Mouse (Mus musculus): ENCODE measurements around the gene Fads1. TPM values are rescaled to one million over a fixed set of nuclear protein-coding genes. Genes with fewer than 3 reads are reported as not detected.
A peak's percentile ranks its signal among the peaks of the same experiment; 100 is the strongest.

The Fads1 gene
- polyA plus RNA-seq, 1 experiment from 2014 or later, result 148 TPM

GRCm38 (mm10) chr19:10173844-10174539 lies 8.7 kb upstream of the Fads1 start:
- no peaks in the 10 kb centered on the region for H3K9me3 ChIP-seq (ENCODE audit: control insufficient read depth, low read length)
- no peaks in the 10 kb centered on the region for H3K27me3 ChIP-seq (ENCODE audit: control insufficient read depth, insufficient read depth, low read length)
- no peak overlapping the region for H3K4me3 ChIP-seq (replicated peaks; ENCODE audit: low read length)
- no peak overlapping the region for H3K27ac ChIP-seq
- H3K9ac ChIP-seq, result no peak overlapping the region
- H3K4me2 ChIP-seq (replicated peaks), result no peak overlapping the region
- 95% methylated on average over 7 of the region's 7 CpGs for WGBS
- no peaks in the 10 kb centered on the region for H3K36me3 ChIP-seq (replicated peaks; ENCODE audit: control insufficient read depth, insufficient read depth)
- H3K4me1 ChIP-seq (replicated peaks; ENCODE audit: control insufficient read depth, insufficient read depth, low read length), result no peaks in the 10 kb centered on the region
- ATAC-seq (ENCODE audit: low FRiP score) (no peak), DNase-seq (ENCODE audit: low spot score) (no peak)

GRCm38 (mm10) chr19:10174956-10175355 lies 7.7 kb upstream of the Fads1 start:
- no peak overlapping the region for H3K27ac ChIP-seq
- H3K9me3 ChIP-seq (ENCODE audit: control insufficient read depth, low read length), result no peaks in the 10 kb centered on the region
- H3K27me3 ChIP-seq (ENCODE audit: control insufficient read depth, insufficient read depth, low read length), result no peaks in the 10 kb centered on the region
- no peaks in the 10 kb centered on the region for H3K4me1 ChIP-seq (replicated peaks; ENCODE audit: control insufficient read depth, insufficient read depth, low read length)
- WGBS, result 86% methylated on average over 4 of the region's 4 CpGs
- H3K4me2 ChIP-seq (replicated peaks), result no peak overlapping the region
- DNase-seq (ENCODE audit: low spot score) (no peak), ATAC-seq (ENCODE audit: low FRiP score) (no peak)
- H3K4me3 ChIP-seq (replicated peaks; ENCODE audit: low read length), result no peak overlapping the region
- no peaks in the 10 kb centered on the region for H3K36me3 ChIP-seq (replicated peaks; ENCODE audit: control insufficient read depth, insufficient read depth)
- H3K9ac ChIP-seq, result no peak overlapping the region

GRCm38 (mm10) chr19:10176477-10176876 lies 6.2 kb upstream of the Fads1 start:
- Histone ChIP-seq H3K4me2 (replicated peaks) (no peak overlapping the region), H3K36me3 (replicated peaks; ENCODE audit: control insufficient read depth, insufficient read depth) (no peaks in the 10 kb centered on the region), H3K27ac (no peak overlapping the region), H3K9ac (no peak overlapping the region), H3K4me3 (replicated peaks; ENCODE audit: low read length) (no peak overlapping the region), H3K9me3 (ENCODE audit: control insufficient read depth, low read length) (no peaks in the 10 kb centered on the region), H3K4me1 (replicated peaks; ENCODE audit: control insufficient read depth, insufficient read depth, low read length) (no peaks in the 10 kb centered on the region), H3K27me3 (ENCODE audit: control insufficient read depth, insufficient read depth, low read length) (no peaks in the 10 kb centered on the region)
- ATAC-seq (ENCODE audit: low FRiP score) (no peak), DNase-seq (ENCODE audit: low spot score) (no peak)
- WGBS, result 52% methylated on average over 1 of the region's 1 CpGs

- Histone ChIP-seq H3K4me3 (replicated peaks; ENCODE audit: low read length) (no peak overlapping the region), H3K9me3 (ENCODE audit: control insufficient read depth, low read length) (no peaks in the 10 kb centered on the region), H3K27me3 (ENCODE audit: control insufficient read depth, insufficient read depth, low read length) (no peaks in the 10 kb centered on the region), H3K4me1 (replicated peaks; ENCODE audit: control insufficient read depth, insufficient read depth, low read length) (0 out of 2 replicates have a peak, but pooled peaks cover under 1% of the 10 kb centered on the region), H3K4me2 (replicated peaks) (no peak overlapping the region), H3K9ac (no peak overlapping the region), H3K36me3 (replicated peaks; ENCODE audit: control insufficient read depth, insufficient read depth) (no peaks in the 10 kb centered on the region), H3K27ac (no peak overlapping the region)
- ATAC-seq (ENCODE audit: low FRiP score) (no peak), DNase-seq (ENCODE audit: low spot score) (no peak)
- WGBS, result 58% methylated on average over 7 of the region's 7 CpGs
These were observed 5.7 kb upstream of the Fads1 start for GRCm38 (mm10) chr19:10176941-10177372.

- ATAC-seq (ENCODE audit: low FRiP score), result no peak
- H3K4me2 ChIP-seq (replicated peaks), result no peak overlapping the region
- no peak overlapping the region for H3K4me3 ChIP-seq (replicated peaks; ENCODE audit: low read length)
- peaks cover 26% of the 10 kb centered on the region for H3K4me1 ChIP-seq (replicated peaks; ENCODE audit: control insufficient read depth, insufficient read depth, low read length)
- peaks cover 13% of the 10 kb centered on the region for H3K36me3 ChIP-seq (replicated peaks; ENCODE audit: control insufficient read depth, insufficient read depth)
- H3K27me3 ChIP-seq (ENCODE audit: control insufficient read depth, insufficient read depth, low read length), result no peaks in the 10 kb centered on the region
- H3K9me3 ChIP-seq (ENCODE audit: control insufficient read depth, low read length), result no peaks in the 10 kb centered on the region
- DNase-seq (ENCODE audit: low spot score), result no peak
- no peak overlapping the region for H3K27ac ChIP-seq
- no peak overlapping the region for H3K9ac ChIP-seq
- WGBS, result 90% methylated on average over 7 of the region's 7 CpGs
These were observed 1.5 kb upstream of the Fads1 start for GRCm38 (mm10) chr19:10181225-10181624.

- H3K4me1 ChIP-seq (replicated peaks; ENCODE audit: control insufficient read depth, insufficient read depth, low read length), result peaks cover 30% of the 10 kb centered on the region
- H3K9ac ChIP-seq, result peak overlapping the region; percentile 96
- no peak for DNase-seq (ENCODE audit: low spot score)
- peak overlapping the region; percentile 97 for H3K27ac ChIP-seq
- no peaks in the 10 kb centered on the region for H3K9me3 ChIP-seq (ENCODE audit: control insufficient read depth, low read length)
- 34% methylated on average over 7 of the region's 7 CpGs for WGBS
- no peak for ATAC-seq (ENCODE audit: low FRiP score)
- H3K27me3 ChIP-seq (ENCODE audit: control insufficient read depth, insufficient read depth, low read length), result no peaks in the 10 kb centered on the region
- peaks cover 22% of the 10 kb centered on the region for H3K36me3 ChIP-seq (replicated peaks; ENCODE audit: control insufficient read depth, insufficient read depth)
- peak overlapping the region; percentile 83 for H3K4me2 ChIP-seq (replicated peaks)
- peak overlapping the region; percentile 80 for H3K4me3 ChIP-seq (replicated peaks; ENCODE audit: low read length)
These were observed 546 bp upstream of the Fads1 start for GRCm38 (mm10) chr19:10182142-10182541.

- Histone ChIP-seq H3K4me3 (replicated peaks; ENCODE audit: low read length) (peak overlapping the region; percentile 80), H3K9me3 (ENCODE audit: control insufficient read depth, low read length) (no peaks in the 10 kb centered on the region), H3K4me2 (replicated peaks) (peak overlapping the region; percentile 83), H3K27ac (peak overlapping the region; percentile 97), H3K36me3 (replicated peaks; ENCODE audit: control insufficient read depth, insufficient read depth) (peaks cover 35% of the 10 kb centered on the region), H3K9ac (peak overlapping the region; percentile 96), H3K4me1 (replicated peaks; ENCODE audit: control insufficient read depth, insufficient read depth, low read length) (peaks cover 36% of the 10 kb centered on the region), H3K27me3 (ENCODE audit: control insufficient read depth, insufficient read depth, low read length) (no peaks in the 10 kb centered on the region)
- ATAC-seq (ENCODE audit: low FRiP score), result peak; percentile 73
- 2% methylated on average over 35 of the region's 35 CpGs for WGBS
- DNase-seq (ENCODE audit: low spot score), result peak; percentile 78
These were observed 753 bp downstream of the Fads1 start for GRCm38 (mm10) chr19:10183299-10183983.

- whole genome bisulfite sequencing, result 3% methylated on average over 12 of the region's 12 CpGs
- Histone ChIP-seq H3K36me3 (replicated peaks; ENCODE audit: control insufficient read depth, insufficient read depth) (peaks cover 42% of the 10 kb centered on the region), H3K9me3 (ENCODE audit: control insufficient read depth, low read length) (no peaks in the 10 kb centered on the region), H3K27ac (peak overlapping the region; percentile 97), H3K4me2 (replicated peaks) (peak overlapping the region; percentile 83), H3K9ac (peak overlapping the region; percentile 96), H3K4me3 (replicated peaks; ENCODE audit: low read length) (peak overlapping the region; percentile 80), H3K27me3 (ENCODE audit: control insufficient read depth, insufficient read depth, low read length) (no peaks in the 10 kb centered on the region), H3K4me1 (replicated peaks; ENCODE audit: control insufficient read depth, insufficient read depth, low read length) (peaks cover 36% of the 10 kb centered on the region)
- ATAC-seq (ENCODE audit: low FRiP score) (no peak), DNase-seq (ENCODE audit: low spot score) (peak; percentile 52)
These were observed 1.4 kb downstream of the Fads1 start for GRCm38 (mm10) chr19:10184096-10184495.

- no peak overlapping the region for H3K4me3 ChIP-seq (replicated peaks; ENCODE audit: low read length)
- H3K4me2 ChIP-seq (replicated peaks), result peak overlapping the region; percentile 83; the same call in 1 of the 2 replicates
- H3K27me3 ChIP-seq (ENCODE audit: control insufficient read depth, insufficient read depth, low read length), result no peaks in the 10 kb centered on the region
- H3K27ac ChIP-seq, result no peak overlapping the region
- H3K9me3 ChIP-seq (ENCODE audit: control insufficient read depth, low read length), result no peaks in the 10 kb centered on the region
- H3K9ac ChIP-seq, result no peak overlapping the region
- ATAC-seq (ENCODE audit: low FRiP score) (no peak), DNase-seq (ENCODE audit: low spot score) (no peak)
- H3K36me3 ChIP-seq (replicated peaks; ENCODE audit: control insufficient read depth, insufficient read depth), result peaks cover 60% of the 10 kb centered on the region
- peaks cover 36% of the 10 kb centered on the region for H3K4me1 ChIP-seq (replicated peaks; ENCODE audit: control insufficient read depth, insufficient read depth, low read length)
- WGBS, result 93% methylated on average over 3 of the region's 3 CpGs
These were observed 3.2 kb downstream of the Fads1 start for GRCm38 (mm10) chr19:10185876-10186275.

Measured in hindbrain, embryonic 14.5 days (tissue).